Mouse (Mus musculus): ENCODE results near the gene Olfr51. TPM values are rescaled to one million over a fixed set of nuclear protein-coding genes. Genes with fewer than 3 reads are reported as not detected.
"Not testable (repeated sequence)": the region's sequence is repeated elsewhere in the genome, so short reads cannot be mapped to it uniquely, and the experiment has no call there.

Gene Olfr51
- not detected in 2 replicates for total RNA-seq (2014; fragmentation: Nextera tagmentation)
- total RNA-seq (2017): not detected in 2 replicates

DNA sequence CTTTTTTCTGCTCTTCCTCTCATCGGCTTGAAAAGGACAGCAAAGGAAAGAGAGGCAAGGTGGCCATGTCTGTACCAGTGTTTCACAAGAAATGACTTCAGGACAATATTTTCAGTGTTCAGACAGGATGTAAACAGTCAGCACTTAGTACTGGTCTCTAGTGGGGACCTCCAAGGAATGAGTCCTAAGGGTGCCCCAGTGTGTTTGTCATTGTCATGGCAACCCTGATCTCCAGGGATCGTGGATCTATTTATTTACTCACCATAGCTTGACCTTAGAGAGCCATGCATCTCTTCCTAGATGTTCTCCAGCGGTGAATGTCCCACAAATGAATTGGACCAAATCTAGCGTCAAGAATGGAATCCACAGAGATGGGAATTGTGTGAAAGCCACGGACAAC is at the start of gene Olfr51:
Olfr51 (plus strand) TSS at position 301 of the 400 bp plus-strand sequence.
- ATAC-seq (replicated peaks; ENCODE audit: poor library complexity, severe bottlenecking): no peak

DNA sequence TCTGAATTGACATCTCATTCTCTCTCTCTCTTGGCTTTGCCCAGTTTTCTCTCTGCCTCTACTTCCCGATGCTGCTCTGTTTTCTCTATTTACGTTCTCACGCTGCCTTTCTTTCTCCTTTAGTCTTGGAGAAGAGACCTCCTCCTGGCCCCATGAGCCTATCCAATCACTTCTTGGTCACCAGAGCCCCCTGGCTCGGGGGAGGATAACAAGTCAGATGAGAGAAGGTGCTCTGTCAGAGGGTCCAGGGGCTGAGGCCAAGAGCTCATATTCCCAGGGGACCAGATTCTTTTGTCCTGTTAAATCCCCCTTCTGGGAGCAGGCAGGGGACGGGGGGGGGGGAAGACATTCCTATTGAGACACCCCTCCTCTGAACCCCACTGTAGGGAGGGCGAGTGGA is 49.7 kb upstream of the Olfr51 start, which contains the start of gene Prop1:
Prop1 (minus strand) TSS at position 101 of the 400 bp plus-strand sequence.
- no peak for ATAC-seq (replicated peaks; ENCODE audit: poor library complexity, severe bottlenecking)

DNA sequence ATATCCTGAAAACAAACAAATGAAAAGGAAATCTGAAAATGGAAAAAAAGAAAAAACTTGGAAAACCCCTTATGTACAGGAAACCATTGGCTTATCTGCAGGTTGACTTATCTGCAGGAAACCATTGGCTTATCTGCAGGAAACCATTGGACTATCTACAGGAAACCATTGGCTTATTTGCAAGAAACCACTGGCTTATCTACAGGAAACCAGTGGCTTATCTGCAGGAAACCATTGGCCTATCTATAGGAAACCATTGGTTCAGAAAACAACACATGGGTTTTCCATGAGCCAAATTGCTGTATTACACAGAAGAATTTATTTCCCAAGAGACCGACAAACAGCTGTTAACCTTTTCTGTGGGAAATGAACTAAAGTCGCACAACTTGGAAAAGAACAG is 38.5 kb upstream of the Olfr51 start:
- no peak for ATAC-seq (replicated peaks; ENCODE audit: poor library complexity, severe bottlenecking)

DNA sequence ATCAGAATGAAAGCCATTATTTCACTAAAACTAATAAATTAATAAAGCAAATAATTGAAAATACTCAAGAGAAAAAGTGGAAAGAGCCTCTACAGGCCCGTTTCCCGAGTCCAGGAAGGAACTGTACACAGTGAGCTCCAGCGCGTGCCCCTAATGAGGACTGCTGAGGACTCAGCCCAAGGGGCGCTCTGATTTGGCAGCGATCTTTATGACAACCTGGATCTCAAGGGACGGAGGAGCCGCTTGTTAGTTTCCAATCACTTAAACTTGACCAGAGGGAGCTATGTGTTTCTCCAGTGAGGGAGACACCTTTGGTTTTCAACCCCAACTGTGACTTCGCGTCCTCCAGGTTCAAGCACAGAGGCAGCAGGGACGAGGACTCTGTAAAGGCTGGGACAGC is 37.2 kb upstream of the Olfr51 start, which contains the start of gene Olfr1378:
Olfr1378 (plus strand) TSS at position 301 of the 400 bp plus-strand sequence.
- ATAC-seq (replicated peaks; ENCODE audit: poor library complexity, severe bottlenecking): no peak

DNA sequence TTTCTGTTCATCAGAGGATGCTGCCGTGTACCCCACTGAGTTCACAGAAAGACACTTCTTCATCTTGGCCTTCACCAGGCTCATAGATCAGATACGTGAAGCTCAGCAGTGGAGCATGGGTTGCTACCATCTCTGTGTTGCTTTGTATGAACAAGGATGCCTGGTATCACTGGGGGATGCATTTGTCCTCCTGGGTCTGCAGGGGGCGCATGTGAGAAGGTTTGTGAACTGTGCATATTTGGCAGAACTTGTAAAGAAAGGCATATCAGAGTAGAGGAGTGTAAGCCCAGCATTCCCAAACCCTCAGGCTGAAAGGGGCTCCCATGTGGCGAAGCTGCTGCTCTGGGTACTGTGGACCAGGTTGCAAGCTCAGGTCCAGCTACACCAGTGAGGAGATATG is 26.2 kb upstream of the Olfr51 start:
- no peak for ATAC-seq (replicated peaks; ENCODE audit: poor library complexity, severe bottlenecking)

DNA sequence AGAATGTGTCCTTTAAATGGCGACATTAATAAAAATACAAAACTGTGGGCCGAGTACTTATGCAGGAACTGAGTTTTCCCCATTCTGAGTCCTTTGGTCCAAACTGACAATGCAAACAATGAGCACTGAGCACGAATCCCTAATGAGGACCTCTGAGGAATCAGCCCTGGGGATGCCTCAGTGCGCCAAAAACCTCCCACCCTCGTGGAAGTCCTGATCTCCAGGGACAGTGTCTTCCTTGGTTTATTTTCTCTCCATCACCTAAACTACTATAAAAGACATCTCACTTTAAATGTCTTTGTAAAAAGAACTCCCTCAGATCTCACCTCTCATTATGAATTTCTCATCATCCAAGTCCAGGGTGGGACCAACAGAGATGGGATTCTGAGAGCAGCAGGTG is 21.7 kb upstream of the Olfr51 start, which contains the start of gene Olfr1377:
Olfr1377 (plus strand) TSS at position 301 of the 400 bp plus-strand sequence.
- no peak for ATAC-seq (replicated peaks; ENCODE audit: poor library complexity, severe bottlenecking)

DNA sequence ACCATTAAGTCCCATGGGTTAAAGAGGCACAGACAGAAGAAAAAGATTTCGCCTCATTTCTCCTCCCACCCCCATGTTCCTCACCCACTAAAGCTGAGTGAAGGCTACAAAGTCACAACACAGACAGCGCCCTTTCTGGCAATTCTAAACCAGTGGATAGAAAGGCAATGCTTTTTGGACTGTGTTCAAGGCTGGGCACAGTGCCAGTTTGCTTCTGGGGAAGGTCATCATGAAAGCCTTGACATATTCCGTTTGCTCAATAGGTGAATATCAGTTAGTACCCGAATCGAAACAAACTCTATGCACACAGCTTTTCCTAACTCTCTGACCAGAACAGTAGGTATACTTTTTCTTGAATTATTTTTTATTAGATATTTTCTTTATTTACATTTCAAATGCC is 8.4 kb downstream of the Olfr51 start:
- no peak for ATAC-seq (replicated peaks; ENCODE audit: poor library complexity, severe bottlenecking)

DNA sequence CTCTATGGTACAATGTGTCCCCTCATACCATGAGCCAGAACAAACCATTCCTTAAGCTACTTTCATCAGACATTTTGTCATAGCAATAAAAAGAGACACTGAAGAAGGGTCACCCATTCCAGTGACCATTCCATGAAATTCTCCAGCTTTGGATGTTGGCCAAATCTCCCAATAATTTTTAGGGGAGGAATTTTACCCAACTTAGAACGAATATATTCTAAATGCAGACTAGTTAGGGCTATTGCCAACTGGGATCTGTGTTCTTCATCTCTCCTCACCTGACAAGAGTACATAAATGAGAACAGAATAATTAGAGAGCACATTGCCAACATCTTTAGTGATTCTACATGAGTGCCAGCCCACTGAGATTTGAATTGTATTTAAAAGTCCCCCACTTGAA is 10.5 kb downstream of the Olfr51 start, which contains the start of gene Olfr54:
Olfr54 (plus strand) TSS at position 301 of the 400 bp plus-strand sequence.
- no peak for ATAC-seq (replicated peaks; ENCODE audit: poor library complexity, severe bottlenecking)

DNA sequence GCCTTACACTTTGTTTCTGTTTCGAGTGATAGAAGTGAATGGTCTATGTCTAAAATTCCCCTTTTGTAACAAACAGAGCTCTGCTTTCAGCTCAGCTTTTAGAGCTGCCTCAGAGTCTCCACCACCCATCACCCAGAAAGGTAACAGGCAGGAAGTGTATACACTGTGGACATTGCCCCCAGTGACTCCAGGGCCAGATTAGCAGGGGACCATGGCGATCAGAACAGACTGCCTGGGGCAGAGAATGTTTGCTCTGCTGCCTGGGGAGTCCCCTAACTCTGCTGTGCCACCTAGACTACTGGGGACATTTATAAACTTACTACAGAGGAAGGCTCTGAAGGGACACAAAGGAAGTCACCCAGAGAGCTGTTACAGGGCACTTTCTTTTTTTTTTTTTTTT is 12.9 kb downstream of the Olfr51 start:
- ATAC-seq (replicated peaks; ENCODE audit: poor library complexity, severe bottlenecking): no peak

DNA sequence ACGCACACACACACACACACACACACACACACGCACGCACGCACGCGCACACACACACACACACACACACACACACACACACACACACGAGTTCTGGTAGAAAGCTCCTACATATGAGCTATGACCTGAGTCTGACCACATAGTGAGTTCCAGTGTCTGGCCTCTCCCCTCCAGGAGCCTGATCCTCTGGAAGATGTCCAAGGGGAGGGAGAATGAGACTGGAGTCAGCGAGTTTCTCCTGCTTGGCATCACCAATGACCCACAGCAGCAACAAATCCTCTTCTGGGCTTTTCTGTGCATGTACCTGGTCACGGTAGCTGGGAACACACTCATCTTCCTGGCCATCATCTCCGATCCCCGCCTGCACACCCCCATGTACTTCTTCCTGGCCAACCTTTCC is 23.4 kb downstream of the Olfr51 start:
- not testable (repeated sequence) for ATAC-seq (replicated peaks; ENCODE audit: poor library complexity, severe bottlenecking)

DNA sequence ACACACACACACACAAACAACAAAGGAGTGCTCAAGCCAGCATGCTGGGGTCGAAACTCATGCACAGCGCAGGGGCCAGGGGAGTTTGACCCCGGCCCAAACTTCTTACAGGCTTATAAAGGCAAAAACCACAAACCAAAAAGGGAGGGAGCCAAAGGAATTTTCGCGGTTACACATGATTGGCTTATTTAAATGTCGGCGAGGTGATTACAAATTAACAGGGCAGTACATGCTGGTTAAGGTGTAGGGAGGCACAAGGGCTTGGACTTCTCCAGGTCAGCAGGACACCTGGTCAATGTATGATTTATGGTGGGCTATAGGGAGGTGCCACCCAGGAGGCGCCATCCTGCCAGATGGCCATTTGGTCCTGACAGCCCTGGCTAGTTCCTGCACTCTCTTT is 26.0 kb downstream of the Olfr51 start:
- not testable (repeated sequence) for ATAC-seq (replicated peaks; ENCODE audit: poor library complexity, severe bottlenecking)

DNA sequence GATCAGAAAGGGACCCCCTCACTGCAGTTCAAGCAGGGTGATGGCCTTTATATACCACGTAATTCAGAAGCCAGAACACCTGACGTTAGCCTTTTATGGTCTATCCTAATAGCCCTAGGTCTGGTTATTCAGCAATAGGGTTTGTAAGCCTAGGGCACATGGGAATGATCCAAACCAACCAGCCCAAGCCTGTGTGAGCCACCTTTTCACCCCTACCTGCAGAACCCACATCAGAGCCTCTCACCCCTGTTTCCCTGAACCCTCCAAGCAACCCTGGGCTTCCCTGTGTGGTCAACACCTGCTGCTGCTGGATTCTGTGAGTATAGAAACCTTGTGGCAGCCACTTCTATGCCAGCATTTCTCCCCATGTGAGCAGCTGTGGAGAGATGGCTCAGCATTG is 26.8 kb downstream of the Olfr51 start:
- no peak for ATAC-seq (replicated peaks; ENCODE audit: poor library complexity, severe bottlenecking)

DNA sequence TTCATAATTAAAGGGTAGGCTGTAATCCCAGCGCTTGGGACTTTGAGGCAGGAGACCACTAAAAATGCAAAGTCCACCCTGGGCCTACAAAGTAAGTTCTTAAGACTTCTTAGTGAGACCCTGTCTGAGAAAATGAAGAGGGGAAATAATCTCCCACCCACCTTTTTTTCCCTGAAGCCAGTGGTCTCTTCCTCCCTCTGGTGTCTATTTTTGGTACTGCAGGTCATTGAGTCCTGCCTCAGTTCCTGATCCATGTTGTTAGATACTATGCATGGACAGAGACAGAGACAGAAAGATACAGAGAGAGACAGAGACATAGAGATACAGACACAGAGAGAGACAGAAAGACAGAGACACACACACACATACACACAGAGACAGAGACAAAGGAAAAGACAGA is 29.5 kb downstream of the Olfr51 start:
- ATAC-seq (replicated peaks; ENCODE audit: poor library complexity, severe bottlenecking): no peak; the same call in 1 of the 2 replicates

DNA sequence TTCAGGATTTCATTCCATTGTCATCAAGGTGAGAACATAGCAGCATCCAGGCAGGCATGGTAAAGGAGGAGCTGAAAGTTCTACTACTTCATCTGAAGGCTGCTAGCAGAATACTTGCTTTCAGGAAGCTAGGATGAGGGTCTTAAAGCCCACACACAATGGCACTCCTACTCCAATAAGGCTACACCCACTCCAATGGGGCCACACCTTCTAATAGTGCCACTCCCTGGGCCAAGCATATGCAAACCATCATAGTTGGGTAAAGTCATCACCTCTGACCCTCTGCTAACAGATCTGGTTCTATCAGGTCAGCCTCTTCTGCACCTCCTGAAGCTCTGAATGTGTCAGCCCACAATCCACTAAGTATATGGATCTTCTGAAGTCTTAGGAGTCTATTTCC is 30.7 kb downstream of the Olfr51 start:
- not testable (repeated sequence) for ATAC-seq (replicated peaks; ENCODE audit: poor library complexity, severe bottlenecking)

DNA sequence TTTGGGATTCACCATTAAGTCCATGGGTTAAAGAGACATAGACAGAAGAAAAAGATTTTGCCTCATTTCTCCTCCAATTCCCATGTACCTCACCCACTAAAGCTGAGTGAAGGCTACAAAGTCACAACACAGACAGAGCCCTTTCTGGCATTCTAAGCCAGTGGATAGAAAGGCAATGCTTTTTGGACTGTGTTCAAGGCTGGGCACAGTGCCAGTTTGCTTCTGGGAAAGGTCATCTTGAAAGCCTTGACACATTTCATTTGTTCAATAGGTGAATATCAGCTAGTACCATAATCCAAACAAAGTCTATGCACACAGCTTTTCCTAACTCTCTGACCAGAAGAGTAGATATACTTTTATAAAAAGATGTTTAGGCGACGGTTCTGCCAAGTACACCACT is 32.6 kb downstream of the Olfr51 start:
- no peak for ATAC-seq (replicated peaks; ENCODE audit: poor library complexity, severe bottlenecking)

DNA sequence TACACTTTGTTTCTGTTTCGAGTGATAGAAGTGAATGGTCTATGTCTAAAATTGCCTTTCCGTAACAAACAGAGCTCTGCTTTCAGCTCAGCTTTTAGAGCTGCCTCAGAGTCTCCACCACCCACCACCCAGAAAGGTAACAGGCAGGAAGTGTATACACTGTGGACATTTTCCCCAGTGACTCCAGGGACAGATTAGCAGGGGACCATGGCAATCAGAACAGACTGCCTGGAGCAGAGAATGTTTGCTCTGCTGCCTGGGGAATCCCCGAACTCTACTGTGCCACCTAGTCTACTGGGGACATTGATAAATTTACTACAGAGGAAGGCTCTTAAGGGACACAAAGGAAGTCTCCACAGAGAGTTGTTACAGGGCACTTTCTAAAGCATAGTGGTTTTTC is 41.4 kb downstream of the Olfr51 start:
- ATAC-seq (replicated peaks; ENCODE audit: poor library complexity, severe bottlenecking): not testable (repeated sequence)

DNA sequence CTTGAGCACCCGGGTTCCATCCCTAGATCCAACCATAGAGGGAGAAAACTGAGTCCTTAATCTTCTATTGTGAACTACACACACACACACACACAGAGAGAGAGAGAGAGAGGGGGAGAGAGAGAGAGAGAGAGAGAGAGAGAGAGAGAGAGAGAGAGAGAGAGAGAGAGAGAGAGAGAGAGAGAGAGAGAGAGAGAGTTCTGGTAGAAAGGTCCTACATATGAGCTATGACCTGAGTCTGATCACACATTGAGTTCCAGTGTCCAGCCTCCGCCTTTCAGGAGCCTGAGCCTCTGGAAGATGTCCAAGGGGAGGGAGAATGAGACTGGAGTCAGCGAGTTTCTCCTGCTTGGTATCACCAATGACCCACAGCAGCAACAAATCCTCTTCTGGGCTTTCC is 44.4 kb downstream of the Olfr51 start, which contains the start of gene Olfr1375:
Olfr1375 (plus strand) TSS at position 301 of the 400 bp plus-strand sequence.
- not testable (repeated sequence) for ATAC-seq (replicated peaks; ENCODE audit: poor library complexity, severe bottlenecking)

DNA sequence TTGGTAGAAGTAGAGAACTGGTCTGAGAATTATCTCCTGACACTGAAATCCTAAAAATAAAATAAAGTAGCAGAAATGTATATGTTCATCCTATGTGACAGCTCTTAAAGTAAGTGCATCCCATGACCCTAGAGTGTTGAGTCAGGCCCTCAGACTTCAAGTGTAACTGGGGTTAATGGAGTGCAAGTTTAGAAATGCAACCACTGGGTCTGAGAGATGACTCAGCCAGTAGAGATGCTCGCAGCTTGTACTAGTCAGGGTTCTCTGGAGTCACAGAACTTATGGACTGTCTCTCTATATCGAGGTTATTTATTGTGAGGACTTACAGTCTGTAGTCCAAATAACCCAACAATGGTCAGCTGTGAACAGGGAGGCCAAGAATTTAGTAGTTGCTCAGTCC is 48.3 kb downstream of the Olfr51 start:
- no peak for ATAC-seq (replicated peaks; ENCODE audit: poor library complexity, severe bottlenecking)

DNA sequence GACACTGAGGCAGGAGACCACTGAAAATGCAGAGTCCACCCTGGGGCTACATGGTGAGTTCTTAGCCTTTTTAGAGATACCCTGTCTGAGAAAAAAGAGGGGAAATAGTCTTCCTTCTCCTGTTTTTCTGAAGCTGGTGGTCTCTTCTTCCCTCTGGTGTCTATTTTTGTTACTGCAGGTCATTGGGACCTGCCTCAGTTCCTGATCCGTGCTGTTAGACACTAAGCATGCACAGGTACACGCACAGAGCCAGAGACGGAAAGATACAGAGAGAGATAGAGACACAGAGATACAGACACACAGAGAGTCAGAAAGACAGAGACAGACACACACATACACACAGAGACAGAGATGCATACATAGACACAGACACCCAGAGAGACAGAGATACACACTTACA is 49.8 kb downstream of the Olfr51 start:
- no peak for ATAC-seq (replicated peaks; ENCODE audit: poor library complexity, severe bottlenecking)

DNA sequence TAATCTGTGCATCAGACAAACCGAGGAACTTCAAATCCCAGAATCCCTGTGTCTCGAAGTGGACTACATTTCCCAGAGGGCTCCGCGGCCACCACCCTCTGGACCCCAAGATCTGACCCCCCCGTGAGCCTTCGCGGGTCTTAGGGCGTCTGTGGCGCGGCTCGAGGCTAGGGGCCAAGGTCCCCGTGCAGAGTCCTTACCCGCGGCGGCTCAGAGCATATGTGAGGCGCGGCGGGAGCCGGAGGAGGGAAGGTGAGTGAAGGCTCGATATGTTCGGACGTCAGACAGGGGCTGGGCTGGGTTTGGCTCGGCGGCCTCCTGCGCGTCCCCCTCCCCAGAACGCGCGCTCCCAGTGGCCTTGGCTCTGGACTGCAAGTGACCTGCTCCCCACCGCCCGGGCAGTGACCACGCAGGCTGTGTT is 55.8 kb downstream of the Olfr51 start, which contains the start of gene Zfp354a:
Zfp354a (plus strand) TSS at position 107 of the 421 bp plus-strand sequence.
- peak; percentile 50; the same call in 1 of the 2 replicates for ATAC-seq (replicated peaks; ENCODE audit: poor library complexity, severe bottlenecking)
